Mouse (Mus musculus) lung, embryonic 14.5 days (tissue): Measurements from ENCODE around the gene Tal1. TPM values are rescaled to one million over a fixed set of nuclear protein-coding genes. Genes with fewer than 3 reads are reported as not detected.

Source experiments
- ATAC-seq: fragments of 200-750 bp; cut with Nextera tagmentation; 2 replicates; pipeline ENCODE4 v1.8.0; 2017; ENCODE audit warnings: mild to moderate bottlenecking, moderate TSS enrichment, moderate library complexity; ENCODE audit not compliant: insufficient read depth
- DNase-seq: peaks from one replicate; pipeline ENCODE4 v3.0.0-alpha.2; 2015
- H3K27ac ChIP-seq: fragments of 300-500 bp; sonication (generic); 2 replicates; pipeline ENCODE4 v1.5.1; 2014; ENCODE audit warnings: low read depth, mild to moderate bottlenecking, moderate library complexity
- H3K27me3 ChIP-seq: fragments of 300-500 bp; sonication (generic); 2 replicates; pipeline ENCODE4 v1.6.1; 2014; ENCODE audit warnings: low read length, control low read depth; ENCODE audit not compliant: insufficient read depth
- H3K36me3 ChIP-seq: fragments of 300-500 bp; sonication (generic); 2 replicates; pipeline ENCODE4 v1.6.1; 2014; ENCODE audit warnings: control low read depth; ENCODE audit not compliant: insufficient read depth
- H3K4me1 ChIP-seq: fragments of 300-500 bp; sonication (generic); 2 replicates; pipeline ENCODE4 v1.6.1; 2014; ENCODE audit warnings: antibody characterized with exemption, control low read depth; ENCODE audit not compliant: insufficient read depth
- H3K4me2 ChIP-seq: fragments of 300-500 bp; sonication (generic); 2 replicates; pipeline ENCODE4 v1.6.1; 2014; ENCODE audit warnings: mild to moderate bottlenecking
- H3K4me3 ChIP-seq: fragments of 300-500 bp; sonication (generic); 2 replicates; pipeline ENCODE4 v1.5.1; 2014; ENCODE audit warnings: low read depth, low read length
- H3K9ac ChIP-seq: fragments of 300-500 bp; sonication (generic); 2 replicates; pipeline ENCODE4 v1.6.1; 2014
- H3K9me3 ChIP-seq: fragments of 300-500 bp; sonication (generic); 2 replicates; pipeline ENCODE4 v1.6.1; 2016; ENCODE audit warnings: low read depth, low read length, control low read depth
- CTCF ChIP-seq: IDR thresholded peaks from 2 replicates; pipeline ENCODE4 v1.5.1; 2016; ENCODE audit warnings: antibody characterized with exemption, low read depth
- WGBS: fragments of 180-500 bp; shearing (Covaris S2); extraction: QIAGEN DNeasy Blood & Tissue Kit; methylation state at CpG from one replicate; pipeline ENCODE4 v1.1.7; 2014; 5-methylcytosine and 5-hydroxymethylcytosine counted together
- polyA plus RNA-seq: library from polyadenylated mRNA; unstranded; fragments of >200 nt; fragmentation: Nextera tagmentation; extraction: Ambion mirVana; gene quantifications from 2 replicates; pipeline ENCODE4 v1.2.1, GENCODE M21; 2014

The Tal1 gene
- polyA plus RNA-seq, 1 experiment from 2014 or later = 3.4 TPM

DNA sequence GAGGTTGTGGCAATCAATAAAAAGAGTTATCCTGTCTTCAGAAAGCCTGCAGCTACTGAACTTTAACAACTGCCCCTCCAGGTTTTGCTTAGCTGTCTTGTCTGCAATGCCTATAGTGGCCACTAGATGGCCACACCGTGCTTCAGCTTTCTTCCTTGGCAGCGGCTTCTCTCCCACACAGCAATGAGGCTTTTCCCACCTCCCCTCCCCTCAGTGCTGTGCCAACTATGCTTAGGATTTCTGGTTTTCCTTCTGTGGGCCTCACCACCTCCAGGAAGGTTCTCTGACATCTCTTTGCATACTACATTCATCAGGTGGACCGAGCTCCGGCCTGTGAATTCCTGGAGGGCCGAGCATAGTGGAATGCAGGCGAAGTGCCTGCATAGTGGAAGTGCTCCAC lies 45.5 kb downstream of the Tal1 start:
- TF ChIP-seq CTCF = peak; percentile 97
- H3K27ac ChIP-seq = no peak overlapping the region
- no peak overlapping the region for H3K9ac ChIP-seq
- WGBS = 26% methylated on average over 6 of the region's 6 CpGs
- peaks cover 3% of the 10 kb centered on the region for H3K4me1 ChIP-seq
- peak; percentile 88 for DNase-seq
- no peaks in the 10 kb centered on the region for H3K9me3 ChIP-seq
- no peak overlapping the region for H3K4me3 ChIP-seq
- H3K27me3 ChIP-seq = no peaks in the 10 kb centered on the region
- no peaks in the 10 kb centered on the region for H3K36me3 ChIP-seq
- peak overlapping the region; percentile 21; the same call in 1 of the 2 replicates for H3K4me2 ChIP-seq
- ATAC-seq = peak; percentile 68; the same call in 1 of the 2 replicates

DNA sequence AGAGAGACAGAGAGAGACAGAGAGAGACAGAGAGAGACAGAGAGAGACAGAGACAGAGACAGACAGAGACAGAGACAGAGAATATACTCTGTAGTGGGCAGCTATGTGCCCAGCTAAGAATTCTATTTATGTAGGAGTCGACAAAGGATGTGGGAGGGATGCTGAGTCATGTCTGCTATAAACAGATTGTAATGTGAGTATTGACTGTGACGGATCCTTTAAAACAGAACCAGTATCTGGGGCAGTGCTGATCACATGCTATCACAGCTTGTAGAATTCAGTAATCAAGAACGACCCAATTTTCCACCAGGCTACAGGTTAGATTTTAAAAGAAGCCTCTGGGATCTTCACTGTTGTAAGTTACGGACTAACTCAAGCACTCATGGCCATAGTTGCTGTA lies 47.3 kb downstream of the Tal1 start:
- no peaks in the 10 kb centered on the region for H3K27me3 ChIP-seq

DNA sequence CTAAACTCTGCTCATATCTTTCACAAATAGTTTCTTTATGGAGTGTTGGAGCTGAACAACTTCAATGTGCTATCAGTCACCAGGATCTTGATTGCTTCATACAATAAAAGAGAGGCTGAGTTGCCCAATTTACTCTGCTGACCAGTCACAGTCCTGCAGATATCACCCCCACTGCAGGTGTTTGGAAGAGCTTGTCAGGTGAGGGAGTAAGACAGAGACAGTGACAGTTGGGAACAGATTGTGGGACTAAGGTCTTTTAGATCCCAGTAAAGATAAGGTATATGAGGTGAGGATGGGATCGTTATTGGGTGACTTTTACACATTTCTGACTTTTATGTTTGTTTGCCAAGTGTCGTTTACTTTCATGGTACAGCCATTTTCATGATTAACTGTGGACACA lies 54.9 kb downstream of the Tal1 start:
- Histone ChIP-seq H3K4me2 (no peak overlapping the region), H3K4me3 (no peak overlapping the region), H3K27me3 (no peaks in the 10 kb centered on the region), H3K27ac (no peak overlapping the region), H3K4me1 (no peaks in the 10 kb centered on the region), H3K9me3 (no peaks in the 10 kb centered on the region), H3K9ac (no peak overlapping the region), H3K36me3 (no peaks in the 10 kb centered on the region)
- ATAC-seq (no peak), DNase-seq (no peak)
- WGBS = 65% methylated on average over 2 of the region's 2 CpGs
- TF ChIP-seq CTCF = no peak

More for the DNA sequence above, 47.3 kb downstream of the Tal1 start:
- DNase-seq = no peak
- Histone ChIP-seq H3K9ac (no peak overlapping the region), H3K36me3 (no peaks in the 10 kb centered on the region), H3K4me1 (no peaks in the 10 kb centered on the region), H3K4me2 (no peak overlapping the region), H3K27ac (no peak overlapping the region), H3K9me3 (no peaks in the 10 kb centered on the region), H3K4me3 (no peak overlapping the region)
- ATAC-seq = no peak
- 58% methylated on average over 4 of the region's 4 CpGs for WGBS
- no peak for TF ChIP-seq CTCF

DNA sequence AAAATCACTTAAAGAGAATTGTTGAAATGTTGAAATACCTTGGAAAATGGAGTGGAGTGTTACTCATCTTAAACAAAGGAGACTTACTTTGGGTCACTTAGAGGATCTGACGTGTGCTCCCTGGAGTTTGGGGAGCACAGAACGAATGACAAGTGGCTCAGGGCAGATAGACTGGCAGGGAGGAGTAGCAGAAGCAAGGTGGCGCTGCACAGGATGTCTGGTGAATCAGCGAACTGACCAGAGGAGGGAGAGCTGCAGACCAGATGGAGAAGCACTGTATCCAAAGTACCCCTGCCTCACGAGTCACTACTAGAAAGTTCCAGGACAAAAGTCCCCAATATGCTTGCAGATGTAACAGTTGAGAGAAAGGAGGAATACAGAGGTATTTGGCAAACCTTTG lies 57.0 kb downstream of the Tal1 start:
- Histone ChIP-seq H3K4me1 (no peaks in the 10 kb centered on the region), H3K9me3 (no peaks in the 10 kb centered on the region), H3K36me3 (no peaks in the 10 kb centered on the region), H3K27ac (no peak overlapping the region), H3K4me3 (no peak overlapping the region), H3K27me3 (no peaks in the 10 kb centered on the region), H3K4me2 (no peak overlapping the region), H3K9ac (no peak overlapping the region)
- DNase-seq (no peak), ATAC-seq (no peak)
- 0 out of 2 replicates have a peak, but pooled peaks have one; percentile 12 for TF ChIP-seq CTCF
- 19% methylated on average over 5 of the region's 5 CpGs for WGBS

DNA sequence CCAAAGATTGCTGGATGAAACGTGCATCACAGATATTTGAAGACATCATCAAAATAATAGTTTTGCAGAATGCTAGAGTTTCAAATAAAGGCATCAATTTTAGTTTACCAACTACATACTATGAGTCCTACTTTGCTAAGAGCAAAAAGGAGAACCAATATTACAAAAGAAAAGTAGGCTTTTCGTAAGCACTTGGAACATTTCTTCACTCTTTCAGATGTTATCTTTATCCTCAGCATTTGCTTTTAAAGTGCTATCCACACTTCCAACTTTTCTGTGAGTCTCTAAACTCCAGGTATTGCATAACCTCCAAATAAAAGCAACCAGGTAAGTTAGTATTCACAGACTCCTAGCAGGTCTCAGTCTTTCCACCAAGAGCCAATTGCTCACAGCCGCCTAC lies 63.4 kb downstream of the Tal1 start:
- H3K4me2 ChIP-seq = no peak overlapping the region
- ATAC-seq (no peak), DNase-seq (no peak)
- 78% methylated on average over 3 of the region's 3 CpGs for WGBS
- H3K27ac ChIP-seq = no peak overlapping the region
- no peak for TF ChIP-seq CTCF
- H3K9me3 ChIP-seq = no peaks in the 10 kb centered on the region
- H3K36me3 ChIP-seq = no peaks in the 10 kb centered on the region
- no peaks in the 10 kb centered on the region for H3K4me1 ChIP-seq
- H3K9ac ChIP-seq = no peak overlapping the region
- no peak overlapping the region for H3K4me3 ChIP-seq
- no peaks in the 10 kb centered on the region for H3K27me3 ChIP-seq

DNA sequence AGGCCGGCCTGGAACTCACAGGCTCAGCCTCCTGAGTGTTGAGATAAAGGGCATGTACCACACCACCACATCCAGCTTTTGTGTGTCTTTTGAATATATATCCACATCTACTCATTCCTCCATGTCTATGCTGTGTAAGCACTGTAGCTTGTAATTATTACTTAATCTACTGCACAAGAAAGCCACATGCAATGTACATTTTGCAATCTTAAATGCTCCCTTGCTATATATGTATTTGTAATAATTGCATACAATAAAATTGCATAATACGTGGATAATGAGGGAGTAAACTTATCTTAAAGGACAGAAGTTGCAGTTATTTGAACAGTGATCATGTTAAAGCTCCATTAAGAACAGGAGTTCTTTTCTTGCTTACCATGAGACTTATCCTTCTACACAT lies 64.9 kb downstream of the Tal1 start:
- H3K9me3 ChIP-seq = no peaks in the 10 kb centered on the region
- H3K27me3 ChIP-seq = no peaks in the 10 kb centered on the region
- no peak overlapping the region for H3K4me3 ChIP-seq
- DNase-seq = no peak
- no peaks in the 10 kb centered on the region for H3K36me3 ChIP-seq
- ATAC-seq = no peak
- H3K9ac ChIP-seq = no peak overlapping the region
- no peak for TF ChIP-seq CTCF
- no peaks in the 10 kb centered on the region for H3K4me1 ChIP-seq
- no peak overlapping the region for H3K4me2 ChIP-seq
- WGBS = 67% methylated on average over 2 of the region's 2 CpGs
- no peak overlapping the region for H3K27ac ChIP-seq

Other genes starting within 250 kb of the Tal1 start
- gene Gm12830, start 234.7 kb upstream of the Tal1 start, polyA plus RNA-seq = not detected in 2 replicates
- 0.16 and 0.32 TPM in 2 replicates for gene Foxd2, start 147.6 kb upstream of the Tal1 start, polyA plus RNA-seq
- gene Foxe3, start 130.4 kb upstream of the Tal1 start, polyA plus RNA-seq = not detected in 2 replicates
- 99.8 and 112 TPM in 2 replicates for gene Cmpk1, start 69.2 kb upstream of the Tal1 start, polyA plus RNA-seq
- 23.3 and 26.0 TPM in 2 replicates for gene Stil, start 56.3 kb upstream of the Tal1 start, polyA plus RNA-seq
- gene Pdzk1ip1, start 32.3 kb downstream of the Tal1 start, polyA plus RNA-seq = 13.3 and 15.0 TPM in 2 replicates
- gene Cyp4x1, start 77.9 kb downstream of the Tal1 start, polyA plus RNA-seq = 0.04 and 0.05 TPM in 2 replicates
- not detected in 2 replicates for gene Cyp4a29, start 185.7 kb downstream of the Tal1 start, polyA plus RNA-seq
- not detected in 2 replicates for gene Cyp4a12a, start 242.6 kb downstream of the Tal1 start, polyA plus RNA-seq